Mouse (Mus musculus) megakaryocyte-erythroid progenitor cell, adult 5-6 weeks (primary cell): ENCODE measurements around the gene Cdhr3. TPM values are rescaled to one million over a fixed set of nuclear protein-coding genes. Genes with fewer than 3 reads are reported as not detected.

ENCODE experiments used
- ATAC-seq: replicated peaks from 2 replicates; pipeline ENCODE4 v1.8.0; 2016; ENCODE audit warnings: mild to moderate bottlenecking, inconsistent platforms; ENCODE audit not compliant: severe bottlenecking, poor library complexity, low FRiP score, low TSS enrichment
- total RNA-seq, 2 experiments: library from RNA; stranded (forward) in 1 of 2; stranded (reverse) in 1 of 2; fragments of 200-1000, 215-1000 nt in 1 of 2; fragments of >200 nt in 1 of 2; fragmentation: Nextera tagmentation in 1 of 2; gene quantifications; 2 replicates each; pipeline ENCODE4 v1.2.3; 2014 to 2017

Cdhr3 gene
- total RNA-seq (2014; fragmentation: Nextera tagmentation) = not detected in 2 replicates
- not detected in 2 replicates for total RNA-seq (2017)

DNA sequence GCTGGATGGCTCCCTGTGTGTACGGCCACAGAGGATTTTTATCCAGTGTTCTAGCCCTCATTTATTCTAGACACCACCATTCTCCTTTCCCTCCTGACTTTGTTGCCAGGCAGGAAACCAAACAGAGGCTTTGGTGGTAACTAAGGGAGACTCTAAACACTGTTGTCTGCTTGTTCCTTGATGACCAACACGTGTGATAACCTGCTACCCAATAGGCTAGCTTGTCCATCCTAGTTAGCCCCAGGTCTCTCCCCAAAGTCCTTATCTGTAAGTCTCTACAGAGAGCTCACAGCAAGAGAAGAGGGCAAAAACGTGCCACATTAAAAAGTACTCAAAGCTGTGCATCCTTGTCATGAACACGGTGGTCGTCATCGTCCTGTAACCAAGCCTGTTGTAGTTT, at the start of gene Cdhr3:
Gene Cdhr3 (minus strand): TSS at position 101 of the 400 bp plus-strand sequence.
- ATAC-seq = no peak

DNA sequence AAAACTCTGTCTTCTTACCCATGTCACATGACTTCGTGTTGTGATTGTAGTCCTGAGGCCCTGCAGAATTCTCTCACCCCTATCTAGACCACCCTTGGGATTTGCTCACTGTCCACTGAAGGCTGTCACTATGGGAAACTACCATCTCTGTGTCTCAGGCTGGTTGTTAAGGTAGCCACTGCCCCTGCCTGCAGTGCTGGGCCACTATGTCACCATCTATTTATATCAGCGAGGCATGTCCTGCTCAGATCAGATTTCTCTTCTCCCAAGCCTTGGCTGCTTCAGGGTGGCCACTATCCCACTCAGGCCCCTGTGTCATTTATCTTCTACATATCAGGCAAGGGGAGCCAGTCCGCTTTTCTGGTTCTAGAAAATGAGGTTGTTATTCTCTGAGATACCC, 46.4 kb upstream of the Cdhr3 start:
- no peak for ATAC-seq

DNA sequence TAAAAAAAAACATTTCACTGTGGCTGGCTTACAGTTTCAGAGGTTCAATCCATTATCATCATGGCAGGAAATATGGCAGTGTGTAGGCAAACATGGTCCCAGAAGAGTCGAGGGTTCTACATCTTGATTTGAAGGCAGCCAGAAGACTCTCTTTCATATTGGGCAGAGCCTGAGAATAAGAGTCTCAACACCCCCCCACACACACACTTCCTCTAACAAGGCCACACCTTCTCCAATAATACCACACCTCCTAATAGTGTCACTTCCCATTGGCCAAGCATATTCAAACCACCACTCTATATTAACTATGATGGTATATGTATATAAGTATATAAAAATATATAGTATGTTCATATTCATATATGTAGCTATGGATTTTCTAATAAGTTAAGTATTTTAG, 45.2 kb upstream of the Cdhr3 start:
- ATAC-seq = no peak

DNA sequence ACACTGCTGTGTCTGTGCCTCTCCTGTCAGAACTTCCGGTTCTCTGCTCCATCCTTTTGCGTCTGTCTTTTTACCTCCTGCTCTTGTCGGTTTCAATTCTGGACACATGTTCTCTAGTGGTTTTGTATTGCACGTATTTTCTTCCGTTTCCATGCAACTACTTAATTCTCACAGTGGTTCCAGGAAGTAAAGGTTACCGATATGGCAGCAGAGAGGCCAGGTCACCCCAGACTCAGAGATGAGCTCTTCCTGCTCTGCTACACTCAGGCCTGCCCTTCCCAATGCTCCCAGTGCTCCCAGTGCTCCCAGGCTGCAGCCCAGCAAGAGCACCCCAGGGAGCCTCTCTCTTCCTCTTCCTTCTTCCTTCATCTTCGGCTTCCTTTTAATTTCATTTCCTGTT, 39.1 kb upstream of the Cdhr3 start:
- ATAC-seq = no peak

DNA sequence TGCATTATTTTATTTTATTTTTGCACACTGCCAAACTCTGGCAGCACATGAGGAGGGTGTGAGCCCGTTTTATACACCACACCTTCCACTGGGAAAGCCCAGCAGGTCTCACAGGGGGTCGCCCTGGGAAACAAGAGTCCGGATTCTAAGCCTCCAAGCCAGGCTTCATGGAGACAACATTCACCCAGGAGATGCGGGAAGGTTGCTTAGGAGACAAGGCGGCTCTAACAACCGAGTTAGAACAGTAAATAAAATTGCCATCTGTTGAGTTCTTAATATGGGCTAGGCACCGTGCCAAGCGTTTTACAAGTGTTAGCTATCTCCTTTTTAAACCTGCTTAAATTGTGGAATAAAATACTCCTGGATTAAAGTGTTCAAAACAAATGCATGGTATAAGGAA, 37.7 kb upstream of the Cdhr3 start:
- ATAC-seq = no peak

DNA sequence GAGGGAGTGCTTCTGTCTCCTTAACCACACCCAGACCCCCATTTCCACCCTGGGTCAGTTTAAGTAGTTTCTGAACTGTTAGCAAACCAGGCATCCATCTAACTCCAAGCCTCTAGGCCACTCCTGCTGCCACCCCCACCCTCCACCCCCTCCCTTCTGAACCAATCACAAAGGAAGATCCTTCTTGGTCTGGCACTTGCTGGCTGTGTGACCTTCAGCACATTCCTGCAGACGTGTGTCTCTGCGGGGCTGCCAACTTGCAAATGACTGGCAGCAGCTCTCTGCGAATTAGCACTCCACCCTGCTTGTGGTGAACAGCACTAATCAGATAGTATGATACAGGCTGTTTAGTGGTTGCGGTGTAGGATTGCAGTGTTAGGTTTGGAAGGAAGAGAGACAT, 36.7 kb upstream of the Cdhr3 start:
- ATAC-seq = peak; percentile 88

DNA sequence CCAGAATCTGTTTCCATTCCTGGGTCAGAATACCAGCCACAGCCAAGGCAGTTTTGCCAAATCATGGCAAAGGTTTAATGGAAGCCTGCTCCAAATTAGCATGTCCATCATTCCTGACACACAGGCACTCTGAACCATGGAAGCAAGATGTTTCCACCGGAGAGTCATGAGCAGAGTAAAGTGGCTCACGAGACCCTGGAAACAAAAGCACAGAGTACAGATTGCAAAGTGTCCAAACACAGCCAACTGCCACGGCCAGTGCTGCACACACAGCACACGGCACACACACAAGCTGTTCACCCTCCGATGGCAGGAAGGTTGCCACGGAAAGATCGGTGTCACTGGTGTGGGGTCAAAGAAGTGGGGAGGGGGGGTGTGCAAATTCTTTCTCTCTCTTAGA, 36.0 kb upstream of the Cdhr3 start:
- no peak for ATAC-seq

DNA sequence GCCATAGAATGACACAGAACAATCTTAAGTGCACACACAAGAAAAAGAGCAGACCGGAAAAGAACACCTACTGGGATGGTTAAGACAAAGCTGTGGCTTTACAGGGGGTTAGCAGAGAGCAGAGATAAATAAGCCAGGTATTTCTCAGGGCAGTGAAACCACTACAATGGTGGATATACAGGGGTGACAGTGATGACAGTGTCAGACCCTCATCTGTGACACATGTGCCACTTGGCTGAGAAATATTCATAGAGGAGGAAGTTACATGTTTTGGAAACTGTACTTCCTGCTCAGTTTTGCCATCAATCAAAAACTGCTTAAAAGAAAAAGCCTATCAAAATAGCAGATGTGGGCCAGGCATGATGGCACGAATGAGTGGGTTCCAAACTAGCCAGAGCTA, 35.4 kb upstream of the Cdhr3 start:
- ATAC-seq = no peak

DNA sequence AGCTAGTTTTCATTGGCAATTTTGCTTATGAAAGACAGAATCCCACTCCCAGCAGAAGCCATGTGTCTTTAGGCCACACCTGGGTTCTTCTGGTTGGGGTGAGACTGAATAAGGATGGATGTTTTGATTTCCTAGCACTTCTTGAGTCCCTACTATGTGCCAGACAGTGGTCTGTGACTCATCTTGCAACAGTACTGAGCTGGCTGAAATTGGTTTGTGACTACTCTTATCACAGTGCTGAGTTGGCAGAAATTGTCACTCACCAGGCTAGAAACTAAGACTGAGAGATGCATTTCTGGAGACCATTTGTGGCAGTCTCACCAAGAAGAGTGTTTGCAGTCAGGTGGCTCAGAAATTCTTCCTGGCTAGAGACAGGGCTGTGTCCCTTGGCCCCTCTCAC, 33.6 kb upstream of the Cdhr3 start:
- ATAC-seq = no peak

DNA sequence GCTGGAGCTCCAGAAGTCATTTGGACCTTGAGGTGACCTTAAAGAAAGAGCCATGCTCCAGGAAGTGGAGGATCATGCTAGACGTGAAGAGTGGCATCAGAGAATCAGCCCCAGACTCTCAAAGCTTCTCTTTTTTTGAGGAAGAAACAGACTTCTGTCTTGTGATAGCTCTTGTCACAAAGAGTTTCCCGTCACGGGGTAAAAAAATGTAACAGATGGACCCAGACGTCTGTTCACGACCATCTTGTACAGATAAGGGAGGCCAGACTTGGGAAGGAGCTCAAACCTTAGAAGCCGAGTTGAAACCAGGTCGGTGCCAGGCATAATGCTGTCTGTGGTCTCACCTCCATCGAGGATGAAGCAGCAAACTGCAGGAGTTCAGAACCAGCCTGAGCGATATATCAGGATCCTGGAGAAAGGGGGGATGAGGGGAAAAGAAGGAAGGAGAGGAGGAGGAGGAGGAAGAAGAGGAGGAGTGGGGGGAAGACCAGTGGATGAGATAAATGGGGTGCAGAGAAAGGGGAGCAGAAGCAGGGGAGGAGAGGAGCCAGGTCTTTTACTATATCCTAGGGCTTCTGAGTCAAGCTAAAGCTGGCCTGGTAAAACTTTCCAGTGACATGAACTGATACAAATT, 33.0 kb upstream of the Cdhr3 start:
- ATAC-seq = no peak

DNA sequence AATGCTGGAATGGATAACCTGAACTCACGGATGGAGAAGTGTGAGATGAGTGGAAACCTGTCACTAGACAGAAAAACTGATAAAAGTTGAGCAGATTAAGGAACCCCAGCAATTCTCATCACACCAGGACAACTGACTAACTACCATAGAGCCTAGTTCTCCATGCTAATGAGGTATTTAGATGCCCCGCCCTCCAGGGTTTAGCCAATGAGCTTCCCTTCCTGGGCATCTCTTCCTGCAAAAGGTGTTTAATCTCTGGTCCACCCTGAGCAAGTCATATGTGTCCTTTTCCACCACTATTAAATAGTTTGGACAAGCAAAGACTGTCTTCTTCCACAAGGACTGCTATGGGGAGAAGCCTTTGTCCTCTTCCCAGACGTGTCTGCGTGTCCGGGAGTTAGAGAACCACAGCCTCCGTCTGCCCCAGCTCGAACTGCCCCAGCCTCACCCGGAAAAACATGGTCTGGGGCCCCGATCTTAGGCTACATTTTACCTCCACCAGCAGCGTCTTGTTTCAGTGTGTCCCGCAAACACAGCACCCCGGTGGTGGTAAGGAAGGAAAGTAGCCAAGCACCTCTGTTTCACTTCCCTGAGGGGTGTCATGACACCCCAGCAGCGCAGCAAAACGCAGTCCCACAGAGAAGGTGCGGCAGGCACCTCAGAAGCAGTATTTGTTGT, 26.1 kb upstream of the Cdhr3 start:
- no peak for ATAC-seq

DNA sequence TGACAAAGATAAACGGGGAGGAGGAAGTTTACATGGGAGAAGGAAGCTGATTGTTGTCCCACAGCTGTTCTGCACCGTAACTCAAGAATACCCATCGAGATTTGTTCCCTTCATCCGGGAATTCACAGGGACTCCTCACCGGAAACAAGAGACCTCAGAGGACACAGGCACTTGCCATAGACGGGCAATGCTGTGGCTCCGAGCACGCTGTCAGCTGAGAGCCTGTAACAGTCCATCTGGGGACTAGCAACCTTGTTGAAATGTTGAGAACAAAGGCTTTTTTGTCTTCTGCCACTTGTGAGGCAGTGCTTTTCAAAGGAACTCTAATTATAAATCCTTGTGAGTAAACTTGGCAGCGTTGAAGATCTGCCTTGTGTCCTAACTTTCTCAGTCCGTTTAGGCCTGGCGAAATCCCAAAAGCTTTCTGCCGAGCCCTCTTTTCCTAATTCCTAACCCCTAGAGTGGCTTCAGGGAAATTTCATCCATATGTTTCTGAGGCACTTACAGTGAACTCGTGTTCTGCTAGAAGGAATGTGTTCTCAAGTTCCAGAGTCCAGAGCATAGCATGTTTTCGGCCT, 18.3 kb upstream of the Cdhr3 start:
- ATAC-seq = no peak

DNA sequence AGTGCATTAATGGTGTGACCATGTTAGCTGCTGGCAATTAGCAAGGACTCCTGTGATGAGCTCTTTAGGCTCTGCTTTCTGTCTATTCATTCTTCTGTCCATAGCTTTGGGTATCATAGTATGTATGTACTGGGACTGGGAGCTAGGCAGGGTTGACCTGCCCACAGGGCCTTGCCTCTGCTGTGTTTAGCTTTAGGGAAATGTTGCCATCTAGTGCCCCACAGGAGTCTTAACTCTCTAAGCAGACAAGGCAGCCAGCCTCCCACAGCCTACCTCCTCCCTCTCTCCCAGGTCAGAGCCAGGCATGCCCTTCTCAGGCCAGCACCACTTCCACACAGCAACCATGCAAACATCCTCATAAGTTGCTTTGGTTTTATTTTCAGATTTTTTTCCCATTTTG, 16.9 kb upstream of the Cdhr3 start:
- ATAC-seq = peak; percentile 63

DNA sequence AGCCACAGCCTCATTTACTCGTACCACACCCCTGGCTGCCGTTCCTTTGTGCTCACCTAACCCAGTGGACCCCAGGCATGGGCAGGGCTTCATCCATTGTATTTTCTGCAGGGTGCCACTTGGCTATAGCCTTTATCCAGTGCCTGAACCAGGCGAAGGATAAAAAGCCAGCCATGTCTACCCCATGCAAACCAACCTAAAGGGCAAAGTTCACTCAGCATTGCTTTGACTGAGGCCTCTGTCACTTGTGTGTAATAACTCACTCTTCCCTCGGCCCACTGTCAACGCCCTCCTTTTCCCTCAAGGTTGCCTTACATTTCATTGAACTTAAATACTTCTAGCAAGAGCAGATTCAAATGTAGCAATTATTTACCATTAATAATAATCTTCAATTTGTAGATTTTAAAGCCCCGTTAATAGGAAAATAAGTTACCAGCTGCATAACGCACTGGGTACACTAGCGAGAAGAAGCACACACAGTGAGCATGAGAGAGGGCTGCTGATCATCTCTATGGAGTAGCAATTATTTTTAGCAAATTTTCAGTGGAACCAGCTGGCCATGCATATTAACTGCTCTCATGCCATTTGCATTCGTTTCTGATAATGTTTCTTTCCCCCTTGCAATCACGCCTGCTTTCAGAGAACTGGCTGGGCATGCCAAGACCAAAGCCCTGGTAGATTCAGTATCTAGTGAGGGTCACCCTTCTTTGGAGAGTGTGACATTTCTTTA, 13.9 kb upstream of the Cdhr3 start:
- ATAC-seq = no peak

DNA sequence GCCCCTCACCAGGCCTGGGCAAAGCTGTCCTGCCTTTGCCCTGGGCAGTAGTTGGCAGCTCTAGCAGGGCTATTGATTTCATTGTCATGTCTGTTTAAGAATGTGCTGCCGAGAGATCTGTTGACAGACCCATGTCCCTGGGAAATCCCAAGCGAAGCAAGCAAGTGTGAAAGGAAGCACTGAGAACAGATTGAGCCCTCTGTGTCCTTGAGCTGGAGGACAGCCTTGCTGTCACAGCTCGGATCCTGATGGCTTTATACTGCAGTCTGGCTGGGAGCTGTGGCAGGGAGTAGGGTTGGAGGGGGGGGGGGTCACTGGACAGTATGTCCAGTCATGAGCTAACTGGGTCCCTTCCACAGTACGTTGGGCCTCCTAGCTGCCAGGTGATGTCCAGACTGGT, 13.0 kb upstream of the Cdhr3 start:
- no peak for ATAC-seq

DNA sequence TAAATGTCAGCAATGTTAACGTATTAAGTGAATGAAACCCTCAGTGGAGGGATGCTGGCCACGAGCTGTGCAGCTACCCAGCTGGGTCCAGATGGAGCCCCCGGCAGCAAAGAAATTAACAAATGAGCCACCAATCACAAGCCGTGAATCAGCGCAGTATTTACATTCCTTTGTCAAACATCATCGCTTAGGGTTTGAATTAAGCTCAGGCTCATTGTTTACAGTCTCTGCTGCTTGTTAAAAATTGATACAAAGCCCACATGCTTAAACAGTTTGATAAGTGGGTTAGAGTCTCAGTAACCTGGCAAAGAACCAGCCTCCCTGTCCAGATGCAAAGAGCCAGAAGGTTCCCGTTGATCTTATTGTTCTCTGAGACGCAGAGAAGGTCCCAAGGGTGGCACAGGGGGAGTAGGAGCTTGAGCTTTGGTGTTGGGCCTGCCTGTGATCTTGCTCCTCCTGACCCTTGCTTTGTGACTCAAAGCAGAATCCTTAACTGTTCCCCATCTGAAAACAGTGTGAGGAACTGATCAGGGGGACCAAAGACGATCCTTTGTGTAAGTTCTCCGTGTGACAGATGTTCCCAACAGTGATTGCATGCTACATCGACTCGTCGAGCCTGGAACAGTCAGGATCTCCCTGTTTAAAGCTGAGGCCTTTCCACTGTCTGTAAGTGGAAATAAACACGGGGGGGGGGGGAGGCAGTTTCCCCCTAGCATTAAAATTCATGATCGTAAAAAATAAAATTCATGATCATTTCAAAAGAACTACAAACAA, 9.9 kb upstream of the Cdhr3 start:
- ATAC-seq = no peak

DNA sequence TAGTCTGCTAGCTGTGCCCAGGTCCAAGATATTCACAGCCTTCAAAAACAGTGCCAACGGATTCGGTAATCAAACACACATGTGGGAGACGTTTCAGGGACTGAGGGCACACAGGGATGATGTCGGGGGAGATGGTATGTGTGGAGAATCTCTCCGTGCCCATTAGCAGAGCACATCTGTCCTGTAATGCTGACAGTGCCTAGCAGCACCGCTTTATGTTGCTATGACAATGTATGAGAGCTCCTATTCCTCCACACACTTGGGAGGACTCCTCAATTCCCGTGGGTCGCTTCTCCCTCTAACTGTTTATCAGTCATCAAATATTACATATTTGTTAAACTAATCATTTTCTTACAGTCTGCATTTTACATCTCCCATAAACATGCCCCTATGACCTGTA, 9.0 kb upstream of the Cdhr3 start:
- ATAC-seq = no peak

DNA sequence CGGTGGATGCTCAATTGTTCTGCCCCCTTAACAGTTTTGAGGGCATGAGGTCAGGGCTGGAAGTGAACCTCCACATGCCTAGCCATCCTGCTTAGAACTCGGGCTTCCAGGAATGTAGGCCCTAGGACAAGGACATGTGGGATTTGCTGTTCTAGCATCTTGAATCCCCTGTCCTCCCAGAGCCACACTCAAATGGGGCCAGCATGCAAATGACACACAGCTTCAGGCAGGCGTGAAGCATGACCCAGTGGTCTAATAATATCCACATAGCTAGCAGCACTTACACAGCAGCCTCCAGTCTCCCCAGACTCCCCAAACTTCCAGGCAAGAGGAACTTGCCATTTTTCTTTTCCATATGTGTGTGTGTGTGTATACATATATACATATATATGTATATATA, 3.3 kb upstream of the Cdhr3 start:
- ATAC-seq = no peak

DNA sequence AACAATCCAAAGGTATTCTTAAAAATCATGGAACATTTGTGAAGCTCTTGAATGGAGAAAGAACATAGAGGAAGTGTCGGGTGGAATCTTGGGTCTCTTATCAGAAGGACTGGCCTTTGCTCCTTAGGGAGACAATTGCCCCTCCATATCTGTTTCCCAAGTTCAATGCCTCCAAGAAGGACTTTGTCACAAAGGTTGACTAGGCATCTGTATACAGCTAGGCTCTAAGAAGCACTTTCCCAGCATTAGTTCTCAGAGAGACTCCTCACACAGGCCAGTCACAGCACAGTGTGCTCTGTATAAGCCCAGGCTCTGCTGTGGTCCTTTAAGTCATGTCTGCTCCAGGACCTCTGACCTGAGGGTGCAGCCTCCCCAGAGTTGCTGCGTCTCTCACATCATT, 479 bp downstream of the Cdhr3 start:
- ATAC-seq = no peak

DNA sequence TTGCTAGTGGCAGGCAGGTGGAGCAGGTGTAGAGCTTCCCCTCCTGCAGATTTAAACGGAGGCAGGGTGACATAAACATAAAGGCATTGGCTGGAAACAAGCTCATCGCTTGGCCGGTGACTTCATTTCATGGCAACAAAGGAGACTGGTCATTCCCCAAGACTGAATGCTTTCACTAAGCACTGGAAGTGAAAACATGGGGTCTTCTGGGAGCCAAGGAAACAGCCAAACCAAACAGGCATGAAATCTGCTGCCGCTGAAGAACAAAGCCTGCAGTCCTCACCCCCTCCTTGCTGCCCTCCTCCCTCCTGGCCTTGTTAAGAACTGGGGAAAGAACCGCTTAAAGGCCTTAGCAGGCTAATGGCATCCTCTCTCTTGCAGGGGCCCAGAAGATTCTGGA, 6.5 kb downstream of the Cdhr3 start:
- ATAC-seq = no peak
